Mouse (Mus musculus): ENCODE results near the gene Cldn13.

The Cldn13 gene

DNA sequence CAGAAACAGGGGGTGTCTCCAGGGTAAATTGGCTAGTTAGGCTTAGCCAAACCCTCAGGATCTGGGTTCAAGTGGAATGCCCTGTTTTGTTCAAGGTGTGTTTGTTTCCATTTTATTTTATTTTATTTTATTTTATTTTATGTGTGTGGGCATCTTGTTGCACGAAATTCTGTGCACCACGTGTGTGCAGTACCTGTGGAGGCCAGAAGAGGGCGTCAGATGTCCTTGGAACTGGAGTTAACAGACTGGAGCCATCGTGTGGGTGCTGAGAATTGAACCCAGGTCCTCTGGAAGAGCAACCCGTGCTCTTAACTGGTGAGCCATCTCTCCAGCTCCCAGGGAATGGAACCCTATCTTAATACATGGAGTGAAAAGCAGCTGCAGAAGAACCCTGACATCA lies 22.6 kb downstream of the Cldn13 start:
- DNase-seq (ENCODE audit: low read depth, low spot score) = no peak

DNA sequence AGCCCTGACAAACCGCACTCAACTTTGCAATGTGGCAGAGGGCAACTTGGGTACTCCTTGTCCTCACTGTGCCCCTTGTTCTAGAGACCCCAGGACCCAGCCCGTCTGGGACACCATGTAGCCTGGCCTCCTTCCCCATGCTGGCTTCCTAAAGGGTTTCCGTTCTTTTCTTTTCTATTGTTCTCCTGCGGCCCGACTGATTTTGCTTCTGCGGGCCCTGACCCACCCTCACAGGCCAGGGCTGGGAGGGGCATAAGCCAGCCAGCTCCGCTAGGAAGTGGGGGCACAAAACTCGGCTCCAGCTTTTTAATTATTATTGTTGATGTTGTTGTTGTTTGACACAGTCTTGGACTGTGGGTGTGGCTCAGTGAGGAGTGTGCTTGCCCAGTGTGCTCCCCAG lies 23.8 kb downstream of the Cldn13 start:
- DNase-seq (ENCODE audit: low read depth, low spot score) = no peak

DNA sequence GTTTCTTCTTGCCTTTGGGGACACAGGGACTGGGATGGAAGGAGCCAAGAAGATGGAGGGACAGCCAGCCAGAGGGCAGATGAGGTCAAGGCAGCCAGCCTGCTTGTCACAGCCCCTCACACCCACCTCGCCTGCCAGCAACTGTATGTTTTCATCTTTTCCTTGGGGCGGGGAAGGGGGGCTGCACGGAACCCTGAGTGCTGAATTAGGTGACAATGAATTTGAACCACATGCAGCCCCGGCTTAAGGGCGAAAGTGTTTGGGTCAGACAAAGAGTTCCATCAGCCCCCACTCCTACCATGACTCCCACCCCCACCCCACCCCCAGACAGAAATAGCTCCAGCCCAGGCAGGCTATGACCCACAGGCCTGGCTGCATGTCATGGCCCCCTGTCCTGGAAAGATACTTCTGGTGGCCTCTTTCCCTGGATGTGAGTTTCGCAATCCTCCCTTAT lies 24.7 kb downstream of the Cldn13 start:
- no peak for DNase-seq (ENCODE audit: low read depth, low spot score)

DNA sequence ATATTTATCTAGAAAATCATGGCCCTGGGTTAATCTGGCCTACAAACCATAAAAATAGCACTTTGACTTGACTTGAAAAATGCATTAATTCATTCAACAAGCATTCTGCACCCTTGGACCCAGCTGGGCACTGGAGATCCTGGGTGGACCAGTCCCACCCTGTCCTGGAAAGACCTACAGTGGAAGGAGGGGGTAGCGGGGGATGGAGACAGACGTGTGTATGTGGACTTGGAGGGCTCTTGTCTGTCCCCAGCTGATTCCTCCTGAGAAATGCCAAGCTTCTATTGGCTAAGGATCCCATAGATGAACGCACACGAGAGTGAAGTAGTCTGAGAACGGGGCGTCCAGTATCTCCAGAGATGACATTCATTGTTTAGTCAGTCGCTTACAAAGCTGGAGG lies 26.8 kb downstream of the Cldn13 start:
- DNase-seq (ENCODE audit: low read depth, low spot score) = no peak

DNA sequence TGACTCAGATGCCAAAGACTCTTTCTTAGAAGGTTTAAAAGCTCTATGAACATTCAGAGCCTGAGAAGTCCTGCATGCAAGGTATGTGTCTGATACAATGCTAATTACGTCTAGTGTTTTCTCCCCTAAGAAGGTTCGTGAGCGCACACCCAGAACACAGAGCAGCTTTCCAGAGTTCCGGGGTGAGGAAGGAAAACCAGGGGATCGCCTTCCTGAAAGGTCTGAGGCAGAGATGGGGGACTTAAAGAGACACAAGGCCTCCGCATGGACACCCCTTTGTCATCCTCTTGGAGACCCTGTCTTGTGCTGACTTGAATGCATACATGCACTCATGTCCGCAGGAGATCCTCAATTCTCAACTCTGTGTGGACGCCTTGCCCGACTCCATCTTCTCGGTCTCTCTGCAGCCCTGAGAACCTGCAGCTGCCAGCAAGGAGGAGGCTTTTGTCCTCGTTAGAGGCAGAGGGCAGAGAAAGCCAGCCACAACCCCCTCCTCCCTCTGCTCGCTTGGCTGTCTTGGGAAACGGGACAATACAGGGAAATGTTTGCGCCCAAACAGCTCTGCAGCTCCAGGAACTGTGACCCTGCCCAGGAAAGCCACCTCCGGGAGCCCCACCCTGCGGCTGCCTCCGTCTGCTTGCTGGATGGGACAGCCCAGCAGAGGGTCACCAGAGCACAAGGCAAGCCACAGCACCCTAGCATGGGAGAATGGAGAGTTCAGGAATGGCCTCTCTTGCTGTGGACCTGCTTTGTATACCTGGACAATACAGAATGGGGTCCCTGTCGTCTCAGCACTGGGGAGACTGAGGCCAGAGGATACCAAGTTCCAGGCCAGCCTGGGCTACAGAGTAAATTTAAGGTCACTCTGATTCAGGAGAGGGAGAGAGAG lies 27.6 kb downstream of the Cldn13 start:
- DNase-seq (ENCODE audit: low read depth, low spot score) = no peak

DNA sequence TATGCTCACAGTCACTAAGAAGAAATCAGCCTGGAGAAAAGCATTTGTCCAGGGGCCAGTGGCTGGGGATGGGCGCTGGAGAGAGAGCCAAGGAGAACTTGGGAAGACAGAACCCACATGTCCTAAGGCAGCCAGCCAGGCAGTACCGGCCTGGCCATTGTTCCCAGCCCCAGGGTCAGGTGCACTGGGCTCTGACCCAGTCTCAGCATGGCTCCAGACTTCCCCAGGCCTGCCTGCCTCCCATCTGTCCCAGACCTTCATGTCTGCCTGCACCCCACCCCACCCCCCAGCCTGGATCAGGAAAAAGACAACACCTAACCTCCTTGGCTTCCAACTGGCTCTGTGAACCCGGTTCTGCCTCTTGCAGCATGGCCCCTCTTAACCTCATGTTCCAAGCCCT lies 32.2 kb downstream of the Cldn13 start:
- DNase-seq (ENCODE audit: low read depth, low spot score) = no peak

DNA sequence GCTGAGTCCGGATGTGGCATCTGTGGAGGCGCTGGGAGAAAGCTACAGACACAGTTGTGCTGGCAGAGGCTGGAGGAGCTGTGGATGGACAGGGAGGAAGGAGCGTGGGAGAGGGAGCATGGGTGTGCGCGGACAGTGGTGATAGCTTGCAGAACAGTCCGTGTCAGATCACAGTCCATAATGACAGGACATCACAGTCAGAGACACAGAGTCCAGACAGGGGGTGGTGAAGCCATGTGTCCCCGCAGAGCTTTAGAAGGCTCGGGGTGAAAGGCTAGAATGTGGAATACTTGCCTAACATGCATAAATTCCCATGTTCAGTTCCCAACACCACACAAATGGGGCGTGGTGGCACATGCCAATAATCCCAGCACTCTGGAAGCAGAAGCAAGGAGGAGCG lies 38.5 kb downstream of the Cldn13 start:
- no peak for DNase-seq (ENCODE audit: low read depth, low spot score)

DNA sequence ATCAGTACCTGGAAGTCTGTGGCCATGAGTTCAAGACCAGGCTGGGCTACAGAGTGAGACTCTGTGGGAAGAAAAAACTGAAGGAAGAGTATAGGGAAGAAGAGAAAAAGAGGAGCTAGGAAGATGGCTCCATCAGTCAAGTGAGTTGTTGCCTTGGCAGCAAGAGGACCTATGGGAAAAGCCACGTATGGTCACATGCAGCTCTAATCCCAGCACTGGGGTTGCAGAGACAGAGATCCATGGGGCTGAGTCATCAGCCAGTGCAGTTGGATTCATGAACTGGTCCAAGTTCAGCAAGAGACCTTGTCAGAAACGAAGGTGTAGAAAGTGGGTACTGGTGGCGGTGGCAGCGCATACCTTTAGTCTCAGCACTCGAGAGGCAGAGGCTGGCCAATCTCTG lies 40.1 kb downstream of the Cldn13 start:
- DNase-seq (ENCODE audit: low read depth, low spot score) = peak; percentile 58

DNA sequence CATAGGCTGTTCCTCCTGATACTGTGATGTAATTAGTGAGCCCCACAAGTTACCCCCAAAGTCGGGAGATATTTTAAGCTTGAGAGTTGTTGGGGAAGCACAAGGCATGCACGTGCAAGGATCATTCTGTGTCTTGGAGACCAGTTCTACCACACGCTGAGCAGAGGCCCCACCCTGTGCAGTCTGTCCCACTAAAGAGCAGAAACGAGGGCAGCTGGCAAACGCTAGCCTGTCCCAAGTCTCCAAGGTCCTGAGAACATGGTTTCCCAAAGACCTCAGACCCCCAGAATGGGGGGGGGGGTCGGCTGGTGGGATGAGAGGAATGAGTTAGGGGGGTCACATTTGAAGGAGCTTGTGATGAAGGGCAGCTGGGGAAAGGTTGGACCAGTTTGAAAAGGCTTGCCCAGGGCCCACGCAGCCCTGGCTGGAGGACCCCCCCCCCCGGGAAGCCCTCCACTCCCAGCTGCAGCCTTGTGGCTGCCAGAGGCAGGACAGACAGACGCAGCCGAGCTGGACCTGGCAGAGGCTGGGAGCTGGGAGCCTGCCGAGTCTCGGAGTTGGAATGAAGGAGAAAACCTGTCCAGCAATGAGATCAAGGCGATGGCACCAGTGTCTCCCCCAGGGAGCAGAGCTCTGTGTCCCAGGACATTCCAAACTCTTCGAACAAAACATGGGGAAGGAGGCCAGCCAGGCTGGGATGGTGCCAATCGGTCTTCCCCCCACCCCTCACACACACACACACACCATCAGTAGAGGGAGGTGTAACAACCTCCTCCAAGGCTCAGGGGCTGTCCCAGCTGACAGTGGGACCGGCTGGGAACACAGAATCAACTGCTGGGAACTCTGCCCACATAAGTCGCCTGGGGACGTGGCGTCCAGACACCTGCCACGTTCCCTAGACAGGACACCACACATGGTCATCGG lies 41.1 kb downstream of the Cldn13 start:
- no peak for DNase-seq (ENCODE audit: low read depth, low spot score)

DNA sequence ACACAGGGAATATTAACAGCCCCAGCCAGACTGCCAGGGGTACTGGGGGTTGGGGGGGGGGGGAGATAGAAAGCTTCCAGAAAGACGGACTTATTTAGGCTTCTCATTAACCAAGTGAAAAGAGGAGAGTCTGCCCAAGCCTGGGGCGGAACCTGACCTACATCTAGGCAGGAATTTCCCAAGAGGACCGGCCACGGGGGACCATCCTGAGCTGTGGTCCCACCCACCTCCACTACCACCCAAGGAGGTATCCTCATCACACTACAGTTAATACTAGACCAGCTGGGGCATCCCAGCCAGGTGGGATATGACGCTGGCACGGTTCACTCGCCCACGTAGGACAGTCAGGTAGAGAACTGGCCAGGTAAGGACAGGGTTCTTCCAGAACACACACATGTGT lies 42.3 kb downstream of the Cldn13 start:
- DNase-seq (ENCODE audit: low read depth, low spot score) = no peak

DNA sequence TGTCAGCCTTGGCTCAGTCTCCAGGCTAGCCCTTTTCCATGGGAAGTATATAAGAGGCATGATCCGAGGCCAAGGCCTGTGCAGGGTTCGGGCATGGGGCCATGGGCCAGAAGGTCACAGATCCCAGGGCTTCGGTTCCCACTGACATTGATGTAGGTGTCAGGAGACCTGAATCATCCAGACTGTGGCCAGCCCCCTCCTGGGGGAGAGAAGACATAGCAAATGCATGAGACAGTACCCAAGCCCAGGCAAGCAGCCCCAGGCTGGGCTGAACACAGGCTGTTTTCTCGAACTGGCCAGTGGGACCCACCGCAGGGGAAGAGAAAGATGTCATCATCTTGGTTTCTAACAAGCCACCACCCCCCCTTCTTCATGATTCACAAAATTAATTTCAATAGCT lies 42.7 kb downstream of the Cldn13 start:
- peak; percentile 49 for DNase-seq (ENCODE audit: low read depth, low spot score)

DNA sequence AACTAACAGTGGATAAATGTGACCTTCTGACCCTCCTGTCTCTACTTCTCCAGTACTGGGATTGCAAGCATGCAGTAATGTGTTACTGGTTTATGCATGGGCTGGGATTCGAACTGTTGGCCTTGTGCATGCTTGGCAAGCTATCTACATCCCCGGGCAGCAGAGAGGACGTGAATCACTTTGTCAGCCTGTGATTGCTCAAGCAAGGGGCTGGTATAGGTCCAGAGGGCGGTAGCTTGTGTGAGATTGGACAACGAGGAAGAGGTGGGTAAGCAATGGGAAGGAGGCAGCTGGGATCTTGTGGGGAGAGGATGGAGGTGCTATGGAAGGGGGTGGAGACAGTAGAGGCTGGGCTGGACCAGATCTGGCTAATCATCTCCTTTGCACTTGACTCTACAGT lies 46.8 kb downstream of the Cldn13 start:
- DNase-seq (ENCODE audit: low read depth, low spot score) = peak; percentile 55

DNA sequence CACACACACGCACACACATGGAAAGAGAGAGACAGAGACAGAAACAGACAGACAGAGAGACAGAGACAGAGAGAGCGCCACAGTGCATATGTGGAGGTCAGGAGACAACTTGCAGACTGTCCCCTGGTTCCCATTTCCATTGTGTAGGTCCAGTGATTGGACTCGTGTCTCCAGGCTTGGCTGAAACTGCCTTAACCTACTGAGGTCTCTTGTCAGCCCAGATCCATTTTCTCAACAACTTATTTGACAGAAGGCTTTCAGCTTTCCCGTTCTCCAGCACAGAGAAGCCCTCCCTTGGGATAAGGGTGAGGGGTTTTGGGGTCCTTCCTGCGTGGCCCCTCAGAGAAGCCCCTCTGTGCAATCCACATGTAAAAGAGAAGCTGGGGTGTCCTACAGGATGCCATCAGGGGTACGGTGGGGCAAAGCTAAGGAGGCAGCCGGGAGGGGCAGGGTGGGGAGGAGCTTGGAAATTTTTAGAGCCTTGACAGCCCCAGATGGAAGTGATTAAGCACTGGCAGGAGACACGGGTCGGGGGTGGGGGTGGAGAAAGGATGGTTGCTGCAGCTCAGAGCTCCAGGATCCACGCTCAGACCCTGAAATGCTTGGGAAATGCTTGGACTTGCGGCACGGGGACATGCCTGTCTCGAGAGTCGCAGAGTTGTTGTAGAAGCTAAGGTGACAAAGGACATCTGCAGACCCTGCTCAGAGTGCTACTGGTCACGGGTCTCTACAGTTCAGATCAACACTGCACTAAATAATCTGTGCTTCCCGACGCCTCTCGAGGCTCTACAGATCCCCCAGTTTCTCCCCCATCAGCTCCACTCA lies 47.8 kb downstream of the Cldn13 start:
- DNase-seq (ENCODE audit: low read depth, low spot score) = peak; percentile 84

DNA sequence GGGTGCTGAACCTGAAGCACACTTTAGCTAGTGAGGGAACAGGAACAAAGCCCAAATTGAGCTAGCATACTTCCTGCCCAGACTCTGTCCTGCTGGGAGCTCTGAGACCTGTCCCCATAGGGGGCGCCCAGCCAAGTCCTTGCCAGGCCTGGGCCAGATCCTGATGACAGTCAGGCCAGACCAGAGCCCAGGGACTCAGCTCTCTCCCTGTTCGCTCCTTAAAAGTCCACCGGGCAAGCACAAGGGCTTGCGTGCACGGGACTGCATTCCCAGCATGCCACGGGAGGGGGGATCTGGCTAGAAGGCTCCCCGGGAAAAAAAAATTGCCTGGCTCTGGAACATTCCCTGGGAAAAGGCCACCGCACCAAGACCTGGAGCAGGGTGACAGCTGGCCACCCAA lies 50.2 kb downstream of the Cldn13 start:
- no peak for DNase-seq (ENCODE audit: low read depth, low spot score)

All from 3T3-L1 (cell line).